Mouse (Mus musculus): ENCODE data around the gene Six4. TPM values are rescaled to one million over a fixed set of nuclear protein-coding genes. Genes with fewer than 3 reads are reported as not detected.

Gene Six4
- polyA plus RNA-seq, 1 experiment from 2014 or later, result 5.2 TPM

GRCm38 (mm10) chr12:73052036-73052650 is 61.1 kb downstream of the Six4 start:
- H3K4me2 ChIP-seq (replicated peaks), result peak overlapping the region; percentile 86

GRCm38 (mm10) chr12:73050811-73051580 is 62.3 kb downstream of the Six4 start:
- H3K27me3 ChIP-seq, result peaks cover 80% of the 10 kb centered on the region
- WGBS, result 5% methylated on average over 15 of the region's 15 CpGs
- no peaks in the 10 kb centered on the region for H3K36me3 ChIP-seq
- H3K4me1 ChIP-seq, result peaks cover 58% of the 10 kb centered on the region
- H3K4me2 ChIP-seq (replicated peaks), result peak overlapping the region; percentile 32
- no peaks in the 10 kb centered on the region for H3K9me3 ChIP-seq (replicated peaks)
- no peak overlapping the region for H3K4me3 ChIP-seq (replicated peaks)
- H3K9ac ChIP-seq, result no peak overlapping the region
- H3K27ac ChIP-seq (replicated peaks), result peak overlapping the region; percentile 60
- ATAC-seq (ENCODE audit: insufficient number of reproducible peaks, low FRiP score, low TSS enrichment, low read depth), result no peak

More at GRCm38 (mm10) chr12:73052036-73052650, 61.1 kb downstream of the Six4 start:
- Histone ChIP-seq H3K36me3 (no peaks in the 10 kb centered on the region), H3K27me3 (peaks cover 76% of the 10 kb centered on the region), H3K4me1 (peaks cover 51% of the 10 kb centered on the region), H3K4me3 (replicated peaks) (peak overlapping the region; percentile 59), H3K9me3 (replicated peaks) (no peaks in the 10 kb centered on the region), H3K9ac (no peak overlapping the region), H3K27ac (replicated peaks) (peak overlapping the region; percentile 85)
- ATAC-seq (ENCODE audit: insufficient number of reproducible peaks, low FRiP score, low TSS enrichment, low read depth), result no peak
- 8% methylated on average over 19 of the region's 19 CpGs for whole genome bisulfite sequencing

GRCm38 (mm10) chr12:73050305-73050704 is 63.0 kb downstream of the Six4 start:
- H3K4me3 ChIP-seq (replicated peaks), result peak overlapping the region; percentile 8; the same call in 1 of the 2 replicates
- peak overlapping the region; percentile 32 for H3K4me2 ChIP-seq (replicated peaks)
- WGBS, result 6% methylated on average over 13 of the region's 13 CpGs
- H3K9ac ChIP-seq, result no peak overlapping the region
- no peak for ATAC-seq (ENCODE audit: insufficient number of reproducible peaks, low FRiP score, low TSS enrichment, low read depth)
- H3K27ac ChIP-seq (replicated peaks), result peak overlapping the region; percentile 60
- peaks cover 64% of the 10 kb centered on the region for H3K4me1 ChIP-seq
- H3K27me3 ChIP-seq, result peaks cover 78% of the 10 kb centered on the region
- H3K9me3 ChIP-seq (replicated peaks), result no peaks in the 10 kb centered on the region
- no peaks in the 10 kb centered on the region for H3K36me3 ChIP-seq

Other genes with a start within 250 kb of the Six4 start
- gene Six6, start 173.6 kb downstream of the Six4 start, polyA plus RNA-seq (2015; fragmentation: Nextera tagmentation; extraction: Ambion mirVana), result 0.08 TPM in 1 of 2 replicates, not detected in the other
- 4.3 and 5.5 TPM in 2 replicates for gene 4930447C04Rik, start 172.7 kb downstream of the Six4 start, polyA plus RNA-seq (2015; fragmentation: Nextera tagmentation; extraction: Ambion mirVana)
- 40.0 and 48.3 TPM in 2 replicates for gene Six1, start 59.6 kb downstream of the Six4 start, polyA plus RNA-seq (2015; fragmentation: Nextera tagmentation; extraction: Ambion mirVana)
- gene Mnat1, start 10.3 kb upstream of the Six4 start, polyA plus RNA-seq (2015; fragmentation: Nextera tagmentation; extraction: Ambion mirVana), result 35.4 and 35.6 TPM in 2 replicates
- gene Trmt5, start 173.3 kb upstream of the Six4 start, polyA plus RNA-seq (2015; fragmentation: Nextera tagmentation; extraction: Ambion mirVana), result 15.8 and 17.1 TPM in 2 replicates
- 13.2 and 16.5 TPM in 2 replicates for gene Slc38a6, start 173.3 kb upstream of the Six4 start, polyA plus RNA-seq (2015; fragmentation: Nextera tagmentation; extraction: Ambion mirVana)

Data from embryonic facial prominence, embryonic 15.5 days (tissue).